Mouse (Mus musculus) embryonic facial prominence, embryonic 13.5 days (tissue): ENCODE results near the gene Gm20708. TPM values are rescaled to one million over a fixed set of nuclear protein-coding genes. Genes with fewer than 3 reads are reported as not detected.
"Not testable (repeated sequence)": the region's sequence is repeated elsewhere in the genome, so short reads cannot be mapped to it uniquely, and the experiment has no call there.

Experiments
- ATAC-seq: fragments of 200-750 bp; cut with Nextera tagmentation; 2 replicates; pipeline ENCODE4 v1.8.0; 2017; ENCODE audit warnings: low read depth; ENCODE audit not compliant: insufficient number of reproducible peaks, insufficient read depth, low FRiP score, low TSS enrichment
- H3K27ac ChIP-seq: fragments of 300-500 bp; sonication (generic); 2 replicates; pipeline ENCODE4 v1.5.1; 2015; ENCODE audit warnings: moderate library complexity, mild to moderate bottlenecking, inconsistent platforms
- H3K27me3 ChIP-seq: fragments of 300-500 bp; sonication (generic); 2 replicates; pipeline ENCODE4 v1.6.1; 2015; ENCODE audit warnings: mild to moderate bottlenecking, inconsistent platforms
- H3K36me3 ChIP-seq: fragments of 300-500 bp; sonication (generic); 2 replicates; pipeline ENCODE4 v1.6.1; 2015; ENCODE audit warnings: mild to moderate bottlenecking, inconsistent platforms
- H3K4me1 ChIP-seq: fragments of 300-500 bp; sonication (generic); 2 replicates; pipeline ENCODE4 v1.6.1; 2015; ENCODE audit warnings: inconsistent platforms
- H3K4me2 ChIP-seq: fragments of 300-500 bp; sonication (generic); 2 replicates; pipeline ENCODE4 v1.6.1; 2015; ENCODE audit warnings: moderate library complexity, mild to moderate bottlenecking, inconsistent platforms
- H3K4me3 ChIP-seq: fragments of 300-500 bp; sonication (generic); 2 replicates; pipeline ENCODE4 v1.5.1; 2015; ENCODE audit warnings: mild to moderate bottlenecking, inconsistent platforms
- H3K9ac ChIP-seq: fragments of 300-500 bp; sonication (generic); 2 replicates; pipeline ENCODE4 v1.6.1; 2015; ENCODE audit warnings: mild to moderate bottlenecking, inconsistent platforms
- H3K9me3 ChIP-seq: fragments of 300-500 bp; sonication (generic); 2 replicates; pipeline ENCODE4 v1.6.1; 2016; ENCODE audit warnings: inconsistent platforms
- WGBS: fragments of 180-500 bp; shearing (Covaris S2); methylation state at CpG from one replicate; pipeline ENCODE4 v1.1.7; 2015; ENCODE audit warnings: mixed read lengths; 5-methylcytosine and 5-hydroxymethylcytosine counted together
- polyA plus RNA-seq: library from polyadenylated mRNA; unstranded; fragments of >200 nt; fragmentation: Nextera tagmentation; extraction: Ambion mirVana; gene quantifications from 2 replicates; pipeline ENCODE4 v1.2.1, GENCODE M21; 2015

Gene Gm20708
- polyA plus RNA-seq, 1 experiment from 2014 or later, result 0.66 TPM

DNA sequence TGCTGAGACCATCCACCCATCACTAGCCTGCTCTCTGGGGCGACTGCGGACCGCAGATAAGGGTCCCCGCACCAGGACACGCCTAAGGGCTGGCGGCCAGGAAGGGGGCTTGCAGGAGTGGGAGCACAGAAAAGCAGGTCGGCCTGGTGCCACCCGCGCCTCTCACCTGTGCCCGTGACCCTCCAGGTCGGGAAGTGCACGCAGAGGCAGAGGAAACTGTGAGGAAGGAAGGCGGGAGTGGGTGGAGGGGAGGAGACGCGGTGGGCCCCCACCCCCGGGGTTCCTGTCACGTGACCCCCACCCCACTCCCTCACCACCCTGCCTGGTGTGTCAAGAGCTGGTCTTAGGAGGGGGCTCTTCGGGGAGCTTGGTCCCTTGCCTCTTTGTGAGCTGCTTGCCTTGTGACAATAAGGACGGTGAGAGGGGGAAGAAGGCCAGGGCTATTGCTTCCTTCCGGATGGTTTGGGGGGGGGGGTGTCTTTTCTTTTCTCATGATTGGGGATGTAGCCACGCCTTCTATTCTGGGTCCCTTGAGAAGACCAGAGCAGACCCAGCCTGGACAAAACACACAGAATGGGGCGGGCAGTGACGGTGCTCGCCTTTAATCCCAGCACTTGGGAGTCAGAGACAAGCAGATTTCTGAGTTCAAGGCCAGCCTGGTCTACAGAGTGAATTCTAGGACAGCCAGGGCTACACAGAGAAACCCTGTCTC is 27.3 kb upstream of the Gm20708 start, which contains the start of the genes Tmc8 and Tmc6:
TSS of gene Tmc8 (plus strand) at position 84 of the 712 bp plus-strand sequence.
TSS of gene Tmc6 (minus strand) at position 206 of the 712 bp plus-strand sequence.
- WGBS, result 47% methylated on average over 24 of the region's 24 CpGs
- H3K4me2 ChIP-seq, result peak within 1 kb of the TSS; percentile 98
- peaks cover 33% of the 10 kb centered on the region for H3K27me3 ChIP-seq

DNA sequence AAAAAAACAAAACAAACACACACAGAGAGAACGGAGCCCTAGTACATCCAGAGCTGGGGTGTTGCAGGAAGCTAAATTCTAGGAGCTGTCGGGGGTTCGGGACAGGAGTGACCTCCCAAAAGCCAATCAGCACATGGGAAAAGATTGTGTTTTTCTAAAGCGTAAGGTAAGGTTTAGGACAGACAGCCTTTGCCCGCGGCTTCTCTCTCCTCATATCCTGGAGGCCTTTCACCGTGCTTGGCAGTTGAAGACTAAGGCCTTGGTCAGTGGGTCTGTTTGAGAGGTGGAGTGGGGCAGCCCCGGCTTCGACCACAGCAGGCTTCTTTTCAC is 26.8 kb upstream of the Gm20708 start:
- no peak overlapping the region for H3K27ac ChIP-seq
- ATAC-seq, result no peak
- peaks cover 47% of the 10 kb centered on the region for H3K4me1 ChIP-seq
- no peaks in the 10 kb centered on the region for H3K9me3 ChIP-seq
- peaks cover 9% of the 10 kb centered on the region; the same call in 1 of the 2 replicates for H3K36me3 ChIP-seq
- H3K27me3 ChIP-seq, result peaks cover 33% of the 10 kb centered on the region
- H3K9ac ChIP-seq, result peak overlapping the region; percentile 59
- WGBS, result 44% methylated on average over 9 of the region's 9 CpGs
- peak overlapping the region; percentile 36 for H3K4me3 ChIP-seq
- peak overlapping the region; percentile 98 for H3K4me2 ChIP-seq

More for the DNA sequence above, 27.3 kb upstream of the Gm20708 start, which contains the start of the genes Tmc8 and Tmc6:
- peak within 1 kb of the TSS; percentile 84 for H3K27ac ChIP-seq
- H3K9me3 ChIP-seq, result no peaks in the 10 kb centered on the region
- H3K36me3 ChIP-seq, result peaks cover 11% of the 10 kb centered on the region; the same call in 1 of the 2 replicates
- H3K4me1 ChIP-seq, result peaks cover 47% of the 10 kb centered on the region
- peak within 1 kb of the TSS; percentile 59 for H3K4me3 ChIP-seq
- no peak for ATAC-seq
- H3K9ac ChIP-seq, result peak within 1 kb of the TSS; percentile 59

DNA sequence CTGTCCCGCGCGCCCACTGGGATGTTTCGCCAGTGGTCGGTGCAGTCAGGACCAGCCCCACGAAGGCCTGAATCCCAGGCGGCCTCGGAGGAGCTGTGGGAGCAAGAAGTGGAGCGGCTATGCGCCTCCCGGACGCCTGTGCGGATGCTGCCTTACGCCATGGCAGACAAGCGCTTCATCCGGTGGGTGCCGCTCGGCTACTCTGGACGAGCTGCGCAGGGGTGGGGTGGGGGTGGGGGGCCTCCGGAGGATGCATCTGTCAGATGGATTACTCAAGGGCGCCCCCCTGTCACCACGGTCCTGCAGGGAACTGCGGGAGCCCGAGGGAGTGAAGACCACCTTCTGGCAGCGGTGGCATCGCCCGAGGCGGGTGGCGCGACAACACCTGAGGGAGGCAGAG is 26.4 kb upstream of the Gm20708 start:
- H3K4me2 ChIP-seq, result peak overlapping the region; percentile 98
- peaks cover 47% of the 10 kb centered on the region for H3K4me1 ChIP-seq
- no peak overlapping the region for H3K27ac ChIP-seq
- ATAC-seq, result no peak
- peak overlapping the region; percentile 36 for H3K4me3 ChIP-seq
- WGBS, result 3% methylated on average over 31 of the region's 31 CpGs
- H3K9me3 ChIP-seq, result no peaks in the 10 kb centered on the region
- H3K36me3 ChIP-seq, result peaks cover 4% of the 10 kb centered on the region; the same call in 1 of the 2 replicates
- peak overlapping the region; percentile 59 for H3K9ac ChIP-seq
- peaks cover 33% of the 10 kb centered on the region for H3K27me3 ChIP-seq

DNA sequence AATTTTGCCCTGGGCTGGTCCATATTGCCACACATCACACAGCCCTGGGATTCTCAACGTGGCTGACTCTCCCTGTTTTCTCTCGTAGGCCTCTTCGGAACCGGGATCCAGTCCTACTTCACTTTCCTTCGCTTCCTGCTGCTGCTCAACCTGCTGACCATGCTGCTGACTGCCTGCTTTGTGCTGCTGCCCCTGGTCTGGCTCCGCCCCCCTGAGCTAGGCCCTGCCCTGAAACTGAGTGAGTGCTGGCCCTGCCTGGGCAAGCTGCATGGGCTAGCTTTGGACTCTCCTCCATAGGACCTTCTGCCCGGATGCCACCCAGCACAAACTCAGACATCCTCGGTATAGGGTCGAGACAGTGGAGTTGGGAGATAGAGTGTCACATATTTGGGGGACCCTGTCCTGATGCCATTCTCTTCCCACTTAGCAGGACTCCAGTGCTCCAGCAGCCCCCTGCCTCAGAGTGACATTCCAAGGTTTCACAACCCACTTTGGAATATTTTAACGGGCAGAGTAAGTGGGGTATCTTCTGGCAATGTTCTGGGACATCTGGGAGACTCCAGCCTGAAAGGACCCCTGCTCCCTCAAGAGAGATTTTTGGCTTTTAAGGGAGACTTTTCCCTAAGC is 25.7 kb upstream of the Gm20708 start:
- Histone ChIP-seq H3K4me1 (peaks cover 44% of the 10 kb centered on the region), H3K4me3 (peak overlapping the region; percentile 36; the same call in 1 of the 2 replicates), H3K27ac (no peak overlapping the region), H3K36me3 (no peaks in the 10 kb centered on the region), H3K9me3 (no peaks in the 10 kb centered on the region), H3K9ac (peak overlapping the region; percentile 59; the same call in 1 of the 2 replicates), H3K4me2 (peak overlapping the region; percentile 98), H3K27me3 (peaks cover 33% of the 10 kb centered on the region)
- WGBS, result 38% methylated on average over 10 of the region's 10 CpGs
- no peak for ATAC-seq

DNA sequence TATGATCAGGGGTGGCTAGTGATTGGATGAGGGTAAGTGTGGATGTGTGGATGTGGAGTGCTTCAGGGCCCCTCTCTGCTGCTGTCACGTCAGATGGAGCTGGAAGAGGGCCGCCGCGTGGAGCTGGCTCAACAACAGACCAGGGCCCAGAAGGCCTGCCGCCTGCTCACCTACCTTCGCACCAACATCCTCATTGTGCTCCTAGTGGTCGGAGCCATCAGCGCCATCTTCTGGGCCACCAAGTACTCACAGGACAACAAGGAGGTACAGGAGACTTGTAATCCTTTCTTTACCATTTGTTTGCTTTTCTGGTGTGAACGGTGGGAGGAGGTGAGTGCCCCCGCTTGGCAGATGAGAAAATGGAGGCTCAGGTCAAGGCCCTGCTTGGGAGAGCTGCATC is 23.2 kb upstream of the Gm20708 start:
- H3K9ac ChIP-seq, result no peak overlapping the region
- WGBS, result 16% methylated on average over 10 of the region's 10 CpGs
- H3K4me2 ChIP-seq, result no peak overlapping the region
- no peaks in the 10 kb centered on the region for H3K9me3 ChIP-seq
- no peak overlapping the region for H3K27ac ChIP-seq
- H3K4me1 ChIP-seq, result peaks cover 29% of the 10 kb centered on the region
- H3K4me3 ChIP-seq, result no peak overlapping the region
- ATAC-seq, result no peak
- peaks cover 30% of the 10 kb centered on the region for H3K27me3 ChIP-seq
- H3K36me3 ChIP-seq, result no peaks in the 10 kb centered on the region

DNA sequence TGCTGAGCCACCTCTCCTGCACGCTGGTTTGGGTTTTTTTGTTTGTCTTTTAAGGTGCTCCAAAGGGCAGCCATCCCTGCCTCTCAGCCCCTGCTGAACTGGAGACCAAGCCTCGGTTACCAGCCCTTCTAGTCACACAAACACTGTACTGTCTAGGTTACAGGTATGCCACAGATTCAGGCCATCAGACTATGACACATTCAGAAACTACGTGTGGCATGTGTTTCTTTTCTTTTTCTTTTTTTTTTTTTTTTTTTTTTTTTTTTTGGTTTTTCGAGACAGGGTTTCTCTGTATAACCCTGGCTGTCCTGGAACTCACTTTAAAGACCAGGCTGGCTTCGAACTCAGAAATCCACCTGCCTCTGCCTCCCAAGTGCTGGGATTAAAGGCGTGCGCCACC is 21.0 kb upstream of the Gm20708 start:
- Histone ChIP-seq H3K27me3 (peaks cover 12% of the 10 kb centered on the region), H3K4me1 (peaks cover 19% of the 10 kb centered on the region)
- not testable (repeated sequence) for H3K9me3 ChIP-seq, H3K27ac ChIP-seq, H3K36me3 ChIP-seq, ATAC-seq, H3K4me3 ChIP-seq, H3K4me2 ChIP-seq, H3K9ac ChIP-seq
- WGBS, result 78% methylated on average over 7 of the region's 7 CpGs

DNA sequence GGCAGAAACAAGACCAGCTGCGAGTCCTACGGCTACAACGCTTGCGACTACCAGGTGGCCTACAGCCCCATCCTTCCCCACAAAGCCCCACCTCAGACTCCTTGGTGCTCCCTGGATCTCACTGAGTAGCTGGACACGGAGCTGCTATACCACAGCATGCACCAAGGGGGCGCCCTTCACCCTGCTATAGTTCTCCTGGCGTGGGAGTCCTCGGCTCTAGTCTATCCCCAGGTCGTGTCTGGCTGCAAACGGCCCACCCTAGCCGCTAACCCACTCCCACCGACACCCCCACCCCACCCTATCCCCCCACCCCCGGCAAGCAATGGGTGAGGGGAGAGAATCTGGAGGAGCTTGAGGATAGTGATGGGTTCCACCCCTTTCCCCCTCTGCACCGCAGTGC is 19.2 kb upstream of the Gm20708 start:
- Histone ChIP-seq H3K4me3 (no peak overlapping the region), H3K9ac (no peak overlapping the region)

DNA sequence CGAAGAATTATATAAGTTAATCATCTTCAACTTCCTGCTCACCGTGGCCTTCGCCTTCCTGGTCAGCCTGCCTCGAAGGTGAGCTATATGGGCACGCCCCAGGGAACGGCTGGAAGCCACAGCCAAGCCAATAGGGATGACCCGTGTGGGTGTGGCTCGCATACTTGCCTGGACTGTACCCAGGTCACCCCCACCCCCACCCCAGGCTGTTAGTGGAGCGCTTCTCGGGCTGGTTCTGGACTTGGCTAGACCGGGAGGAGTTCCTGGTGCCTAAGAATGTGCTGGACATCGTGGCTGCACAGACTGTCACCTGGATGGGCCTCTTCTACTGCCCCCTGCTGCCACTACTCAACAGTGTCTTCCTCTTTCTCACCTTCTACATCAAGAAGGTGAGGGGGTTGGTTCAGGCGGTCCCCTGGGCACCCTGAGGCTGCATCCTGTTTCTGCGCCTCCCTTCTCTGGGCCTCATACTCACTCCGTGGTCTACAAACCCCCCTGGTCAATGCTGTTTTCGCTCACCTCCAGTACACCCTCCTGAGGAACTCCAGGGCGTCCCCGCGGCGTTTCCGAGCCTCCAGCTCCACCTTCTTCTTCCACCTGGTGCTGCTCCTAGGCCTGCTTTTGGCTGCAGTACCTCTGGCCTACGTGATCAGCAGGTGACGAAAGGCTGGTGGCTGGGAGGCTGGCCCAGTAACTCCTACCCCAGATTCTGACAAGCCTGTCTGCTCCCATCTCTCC is 18.6 kb upstream of the Gm20708 start:
- H3K4me1 ChIP-seq, result peaks cover 22% of the 10 kb centered on the region
- H3K9ac ChIP-seq, result no peak overlapping the region
- no peak for ATAC-seq
- 32% methylated on average over 23 of the region's 23 CpGs for WGBS
- peak overlapping the region; percentile 37 for H3K4me2 ChIP-seq
- H3K9me3 ChIP-seq, result no peaks in the 10 kb centered on the region
- no peak overlapping the region for H3K4me3 ChIP-seq
- H3K27me3 ChIP-seq, result peaks cover 4% of the 10 kb centered on the region; the same call in 1 of the 2 replicates
- no peak overlapping the region for H3K27ac ChIP-seq
- no peaks in the 10 kb centered on the region for H3K36me3 ChIP-seq

More for the DNA sequence above, 19.2 kb upstream of the Gm20708 start:
- Histone ChIP-seq H3K4me1 (peaks cover 22% of the 10 kb centered on the region), H3K27me3 (peaks cover 4% of the 10 kb centered on the region; the same call in 1 of the 2 replicates), H3K4me2 (peak overlapping the region; percentile 37), H3K27ac (no peak overlapping the region), H3K36me3 (no peaks in the 10 kb centered on the region), H3K9me3 (no peaks in the 10 kb centered on the region)
- WGBS, result 4% methylated on average over 14 of the region's 14 CpGs
- ATAC-seq, result peak; percentile 17; the same call in 1 of the 2 replicates

DNA sequence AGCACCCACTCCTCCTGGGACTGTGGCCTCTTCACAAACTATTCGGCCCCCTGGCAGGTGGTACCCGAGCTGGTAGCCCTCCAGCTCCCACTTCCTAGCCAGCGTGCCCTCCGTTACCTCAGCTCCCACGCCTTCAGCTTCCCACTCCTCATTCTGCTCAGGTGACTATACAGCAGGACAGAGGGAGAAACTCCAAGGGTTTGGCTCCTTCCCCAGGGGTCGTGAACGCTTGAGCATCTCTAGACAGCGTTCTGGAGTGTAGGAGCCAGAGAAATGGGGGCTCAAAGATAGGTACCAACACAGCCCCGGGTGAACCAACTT is 18.1 kb upstream of the Gm20708 start:
- H3K4me2 ChIP-seq, result no peak overlapping the region
- H3K27ac ChIP-seq, result no peak overlapping the region
- H3K9me3 ChIP-seq, result no peaks in the 10 kb centered on the region
- H3K4me3 ChIP-seq, result no peak overlapping the region
- peaks cover 4% of the 10 kb centered on the region; the same call in 1 of the 2 replicates for H3K27me3 ChIP-seq
- H3K4me1 ChIP-seq, result peaks cover 22% of the 10 kb centered on the region
- ATAC-seq, result no peak
- no peaks in the 10 kb centered on the region for H3K36me3 ChIP-seq
- 85% methylated on average over 9 of the region's 9 CpGs for WGBS
- H3K9ac ChIP-seq, result no peak overlapping the region

DNA sequence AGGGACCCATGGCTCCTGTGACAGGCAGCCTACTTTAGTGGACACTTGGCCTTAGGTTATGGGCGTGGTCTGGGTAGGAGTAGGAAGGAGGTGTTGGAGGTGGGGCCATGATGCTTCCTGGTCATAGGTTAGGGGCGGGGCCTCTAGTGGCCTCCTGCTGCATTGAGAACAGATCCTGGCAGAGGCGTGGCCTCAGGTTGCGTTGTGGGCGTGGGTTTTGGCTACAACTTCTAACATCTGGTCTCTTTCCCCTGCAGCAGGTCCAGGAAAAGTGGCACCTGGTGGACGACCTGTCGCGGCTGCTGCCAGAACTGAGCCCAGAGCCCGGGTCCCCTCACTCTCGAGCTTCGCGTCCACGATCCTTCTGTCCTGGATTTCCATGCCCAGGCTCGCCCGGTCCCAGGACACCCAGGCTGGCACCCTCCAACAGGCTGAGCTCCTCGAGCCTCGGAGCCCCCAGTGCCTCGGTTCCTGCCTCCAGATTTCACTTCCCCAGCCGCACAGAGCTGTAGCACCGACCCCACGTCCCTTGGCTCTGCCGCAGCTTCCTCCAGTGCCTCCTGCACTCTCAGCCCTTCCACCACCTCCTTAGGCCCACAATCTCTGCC is 17.1 kb upstream of the Gm20708 start:
- no peak overlapping the region for H3K27ac ChIP-seq
- no peaks in the 10 kb centered on the region for H3K36me3 ChIP-seq
- peak overlapping the region; percentile 58 for H3K4me2 ChIP-seq
- peaks cover 22% of the 10 kb centered on the region for H3K4me1 ChIP-seq
- peak overlapping the region; percentile 54; the same call in 1 of the 2 replicates for H3K9ac ChIP-seq
- ATAC-seq, result no peak
- WGBS, result 6% methylated on average over 22 of the region's 22 CpGs
- H3K9me3 ChIP-seq, result no peaks in the 10 kb centered on the region
- H3K27me3 ChIP-seq, result peaks cover 4% of the 10 kb centered on the region; the same call in 1 of the 2 replicates
- H3K4me3 ChIP-seq, result peak overlapping the region; percentile 27

DNA sequence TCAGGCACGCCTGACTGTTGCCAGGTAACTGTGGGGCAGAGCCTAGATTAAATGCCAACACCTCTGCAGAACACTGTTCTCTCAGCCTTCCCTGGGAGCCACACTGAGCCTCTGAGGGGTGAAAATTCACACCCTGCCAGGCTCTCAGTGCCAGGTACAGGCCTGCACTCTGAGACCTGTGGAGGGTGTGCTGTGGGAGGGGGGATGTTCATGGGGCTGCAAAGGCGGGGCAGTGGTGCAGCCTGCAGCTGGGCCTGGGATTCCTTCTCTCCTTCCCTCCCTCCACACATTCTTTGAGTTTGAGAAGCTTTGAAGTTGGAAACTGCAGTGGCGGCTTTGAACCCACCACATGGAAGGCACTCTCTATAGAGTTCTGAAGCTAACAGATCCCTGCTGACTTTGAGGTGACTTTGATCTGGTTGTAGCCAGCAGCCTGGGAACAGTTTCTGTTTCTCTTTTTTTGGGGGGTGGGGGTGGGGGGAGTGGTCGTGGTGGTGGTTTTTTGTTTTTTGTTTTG is 15.4 kb upstream of the Gm20708 start:
- 50% methylated on average over 4 of the region's 4 CpGs for WGBS
- Histone ChIP-seq H3K36me3 (no peaks in the 10 kb centered on the region), H3K4me2 (no peak overlapping the region), H3K4me1 (peaks cover 25% of the 10 kb centered on the region), H3K9me3 (no peaks in the 10 kb centered on the region), H3K27ac (no peak overlapping the region), H3K27me3 (peaks cover 4% of the 10 kb centered on the region; the same call in 1 of the 2 replicates), H3K4me3 (no peak overlapping the region), H3K9ac (no peak overlapping the region)
- ATAC-seq, result no peak
